Mouse (Mus musculus) E14TG2a.4 (cell line): ENCODE data around the gene Rpl28.

Experiments used
- CTCF ChIP-seq: conservative IDR thresholded peaks from 2 replicates; pipeline ENCODE4 v1.5.1; 2014; ENCODE audit warnings: low read length
- NANOG ChIP-seq: IDR thresholded peaks from 2 replicates; pipeline ENCODE4 v1.6.1; 2014; ENCODE audit warnings: borderline replicate concordance, low read length, mixed read lengths
- POU5F1 ChIP-seq: IDR thresholded peaks from 2 replicates; pipeline ENCODE4 v1.6.1; 2014; ENCODE audit warnings: low read length, borderline replicate concordance

GRCm38 (mm10) chr7:4759670-4760069, 33.0 kb upstream of the Rpl28 start:
- no peak for TF ChIP-seq CTCF
- TF ChIP-seq NANOG, result no peak
- TF ChIP-seq POU5F1, result no peak
